Mouse (Mus musculus): Measurements from ENCODE around the gene Selenov.

GRCm38 (mm10) chr7:28339213-28339917 lies 48.4 kb upstream of the Selenov start:
- no peak; the same call in 1 of the 2 replicates for TF ChIP-seq CTCF (IDR thresholded peaks at IDR 0.05; ENCODE audit: borderline replicate concordance, extremely low read depth, insufficient read depth, insufficient read length)
- TF ChIP-seq POLR2A (IDR thresholded peaks at IDR 0.05; ENCODE audit: borderline replicate concordance, extremely low read depth, insufficient read depth, insufficient read length, poor library complexity, severe bottlenecking) = no peak
